Mouse (Mus musculus): ENCODE data around the gene Cyp2f2. TPM values are rescaled to one million over a fixed set of nuclear protein-coding genes. Genes with fewer than 3 reads are reported as not detected.

Gene Cyp2f2
- polyA plus RNA-seq, 1 experiment from 2014 or later = 0.49 TPM

GRCm38 (mm10) chr7:27133156-27133555, 13.4 kb downstream of the Cyp2f2 start:
- Histone ChIP-seq H3K4me2 (replicated peaks; ENCODE audit: low read depth, low read length) (no peak overlapping the region), H3K27ac (ENCODE audit: low read length) (no peak overlapping the region), H3K36me3 (ENCODE audit: insufficient read depth, low read length) (no peaks in the 10 kb centered on the region), H3K9ac (replicated peaks; ENCODE audit: low read length) (no peak overlapping the region), H3K4me1 (ENCODE audit: insufficient read depth, low read length) (peaks cover 3% of the 10 kb centered on the region; the same call in 1 of the 2 replicates), H3K9me3 (ENCODE audit: low read length) (peaks cover 3% of the 10 kb centered on the region; the same call in 1 of the 2 replicates), H3K27me3 (ENCODE audit: insufficient read depth, low read length) (no peaks in the 10 kb centered on the region), H3K4me3 (ENCODE audit: low read length) (no peak overlapping the region)
- 53% methylated on average over 12 of the region's 12 CpGs for WGBS
- ATAC-seq (ENCODE audit: low FRiP score, low TSS enrichment) = peak; percentile 32; the same call in 1 of the 2 replicates

GRCm38 (mm10) chr7:27133757-27134156, 14.0 kb downstream of the Cyp2f2 start:
- no peak for ATAC-seq (ENCODE audit: low FRiP score, low TSS enrichment)
- no peak overlapping the region for H3K4me3 ChIP-seq (ENCODE audit: low read length)
- peaks cover 3% of the 10 kb centered on the region; the same call in 1 of the 2 replicates for H3K9me3 ChIP-seq (ENCODE audit: low read length)
- no peaks in the 10 kb centered on the region for H3K27me3 ChIP-seq (ENCODE audit: insufficient read depth, low read length)
- peaks cover 3% of the 10 kb centered on the region; the same call in 1 of the 2 replicates for H3K4me1 ChIP-seq (ENCODE audit: insufficient read depth, low read length)
- H3K36me3 ChIP-seq (ENCODE audit: insufficient read depth, low read length) = no peaks in the 10 kb centered on the region
- H3K9ac ChIP-seq (replicated peaks; ENCODE audit: low read length) = no peak overlapping the region
- H3K4me2 ChIP-seq (replicated peaks; ENCODE audit: low read depth, low read length) = no peak overlapping the region
- no peak overlapping the region for H3K27ac ChIP-seq (ENCODE audit: low read length)
- 76% methylated on average over 4 of the region's 4 CpGs for WGBS

GRCm38 (mm10) chr7:27136410-27136996, 16.8 kb downstream of the Cyp2f2 start:
- Histone ChIP-seq H3K36me3 (ENCODE audit: insufficient read depth, low read length) (no peaks in the 10 kb centered on the region), H3K9ac (replicated peaks; ENCODE audit: low read length) (no peak overlapping the region), H3K4me3 (ENCODE audit: low read length) (no peak overlapping the region), H3K27ac (ENCODE audit: low read length) (no peak overlapping the region), H3K4me1 (ENCODE audit: insufficient read depth, low read length) (peaks cover 3% of the 10 kb centered on the region; the same call in 1 of the 2 replicates), H3K4me2 (replicated peaks; ENCODE audit: low read depth, low read length) (no peak overlapping the region), H3K9me3 (ENCODE audit: low read length) (0 out of 2 replicates have a peak, but pooled peaks cover 6% of the 10 kb centered on the region), H3K27me3 (ENCODE audit: insufficient read depth, low read length) (no peaks in the 10 kb centered on the region)
- 25% methylated on average over 8 of the region's 8 CpGs for WGBS
- peak; percentile 71 for ATAC-seq (ENCODE audit: low FRiP score, low TSS enrichment)

DNA sequence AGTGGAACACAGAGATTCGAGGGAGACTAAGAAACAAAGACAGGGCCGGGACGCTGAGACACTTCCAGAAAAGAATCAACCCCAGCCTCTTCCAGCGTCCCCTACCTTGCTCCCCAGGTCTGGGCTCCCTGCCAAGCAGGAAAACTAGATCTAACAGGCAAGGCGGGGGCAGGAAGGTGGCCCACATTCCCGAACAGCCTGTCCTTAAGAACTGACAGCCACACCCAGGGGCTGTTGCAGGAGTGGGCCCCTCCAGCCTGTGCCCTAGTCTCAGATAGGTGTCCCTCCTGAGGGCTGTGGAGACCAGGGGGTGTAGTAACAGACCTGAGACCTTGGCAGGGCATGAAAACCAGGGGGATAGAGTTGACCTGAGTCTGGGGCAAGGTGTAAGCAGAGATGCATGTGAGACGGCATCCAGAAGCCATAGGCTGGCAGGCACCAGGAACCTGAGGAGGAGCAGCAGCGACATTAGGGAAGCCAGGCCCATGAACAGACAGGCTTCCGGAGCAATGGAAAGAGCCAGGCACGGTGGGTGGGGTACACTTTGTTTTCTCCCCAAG, 33.6 kb downstream of the Cyp2f2 start, which contains the start of gene Cyp2t4:
Gene Cyp2t4, plus strand, starts transcription at position 510 of the 560 bp plus-strand sequence.
- 0 out of 2 replicates have a peak, but pooled peaks have one; percentile 44 for ATAC-seq (ENCODE audit: low FRiP score, low TSS enrichment)
- Histone ChIP-seq H3K4me2 (replicated peaks; ENCODE audit: low read depth, low read length) (no peak within 1 kb of the TSS), H3K9ac (replicated peaks; ENCODE audit: low read length) (0 out of 2 replicates have a peak within 1 kb of the TSS, but pooled peaks have one; percentile 26), H3K4me1 (ENCODE audit: insufficient read depth, low read length) (0 out of 2 replicates have a peak, but pooled peaks cover 2% of the 10 kb centered on the region), H3K9me3 (ENCODE audit: low read length) (no peaks in the 10 kb centered on the region), H3K36me3 (ENCODE audit: insufficient read depth, low read length) (peaks cover 11% of the 10 kb centered on the region), H3K4me3 (ENCODE audit: low read length) (no peak within 1 kb of the TSS), H3K27me3 (ENCODE audit: insufficient read depth, low read length) (no peaks in the 10 kb centered on the region), H3K27ac (ENCODE audit: low read length) (peak within 1 kb of the TSS; percentile 43)
- WGBS = 64% methylated on average over 10 of the region's 10 CpGs

DNA sequence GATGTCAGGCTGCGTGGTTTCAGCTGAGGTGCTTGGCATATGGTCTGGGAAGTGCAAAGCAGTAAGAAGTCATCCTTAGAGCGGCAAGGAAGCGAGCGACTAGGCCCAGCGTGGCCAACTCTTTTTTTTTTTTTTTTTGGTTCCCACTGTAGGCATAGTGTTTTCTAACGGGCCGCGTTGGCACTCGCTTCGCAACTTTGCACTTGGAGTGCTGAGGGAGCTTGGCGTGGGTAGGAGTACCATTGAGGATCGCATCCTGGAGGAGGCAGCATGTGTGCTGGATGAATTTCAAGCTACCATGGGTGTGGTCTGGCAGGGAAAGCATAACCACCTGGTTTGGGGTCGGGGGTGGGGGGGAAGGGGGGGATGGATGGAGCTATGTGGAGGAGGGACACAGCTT, 36.3 kb downstream of the Cyp2f2 start:
- no peak for ATAC-seq (ENCODE audit: low FRiP score, low TSS enrichment)
- Histone ChIP-seq H3K4me3 (ENCODE audit: low read length) (no peak overlapping the region), H3K36me3 (ENCODE audit: insufficient read depth, low read length) (peaks cover 25% of the 10 kb centered on the region), H3K9ac (replicated peaks; ENCODE audit: low read length) (no peak overlapping the region), H3K4me1 (ENCODE audit: insufficient read depth, low read length) (peaks cover 13% of the 10 kb centered on the region), H3K27ac (ENCODE audit: low read length) (no peak overlapping the region), H3K9me3 (ENCODE audit: low read length) (no peaks in the 10 kb centered on the region), H3K4me2 (replicated peaks; ENCODE audit: low read depth, low read length) (no peak overlapping the region), H3K27me3 (ENCODE audit: insufficient read depth, low read length) (no peaks in the 10 kb centered on the region)
- WGBS = 82% methylated on average over 13 of the region's 13 CpGs

DNA sequence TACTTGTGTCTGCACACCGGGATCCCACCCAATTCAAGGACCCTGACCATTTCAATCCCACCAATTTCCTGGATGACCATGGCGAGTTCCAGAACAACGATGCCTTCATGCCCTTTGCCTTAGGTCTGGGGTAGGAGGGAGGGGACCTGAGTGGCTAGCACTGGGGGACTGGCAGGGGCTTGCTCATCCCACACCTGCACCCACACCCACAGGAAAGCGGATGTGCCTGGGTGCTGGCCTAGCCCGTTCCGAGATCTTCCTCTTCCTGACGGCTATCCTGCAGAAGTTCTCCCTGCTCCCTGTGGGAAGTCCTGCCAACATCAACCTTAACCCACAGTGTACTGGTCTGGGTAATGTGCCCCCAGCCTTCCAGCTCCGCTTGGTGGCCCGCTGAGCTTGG, 38.5 kb downstream of the Cyp2f2 start:
- H3K4me1 ChIP-seq (ENCODE audit: insufficient read depth, low read length) = peaks cover 34% of the 10 kb centered on the region
- H3K36me3 ChIP-seq (ENCODE audit: insufficient read depth, low read length) = peaks cover 35% of the 10 kb centered on the region
- ATAC-seq (ENCODE audit: low FRiP score, low TSS enrichment) = no peak
- H3K4me2 ChIP-seq (replicated peaks; ENCODE audit: low read depth, low read length) = no peak overlapping the region
- H3K27ac ChIP-seq (ENCODE audit: low read length) = no peak overlapping the region
- H3K4me3 ChIP-seq (ENCODE audit: low read length) = no peak overlapping the region
- H3K9me3 ChIP-seq (ENCODE audit: low read length) = no peaks in the 10 kb centered on the region
- WGBS = 97% methylated on average over 9 of the region's 9 CpGs
- H3K27me3 ChIP-seq (ENCODE audit: insufficient read depth, low read length) = no peaks in the 10 kb centered on the region
- no peak overlapping the region for H3K9ac ChIP-seq (replicated peaks; ENCODE audit: low read length)

DNA sequence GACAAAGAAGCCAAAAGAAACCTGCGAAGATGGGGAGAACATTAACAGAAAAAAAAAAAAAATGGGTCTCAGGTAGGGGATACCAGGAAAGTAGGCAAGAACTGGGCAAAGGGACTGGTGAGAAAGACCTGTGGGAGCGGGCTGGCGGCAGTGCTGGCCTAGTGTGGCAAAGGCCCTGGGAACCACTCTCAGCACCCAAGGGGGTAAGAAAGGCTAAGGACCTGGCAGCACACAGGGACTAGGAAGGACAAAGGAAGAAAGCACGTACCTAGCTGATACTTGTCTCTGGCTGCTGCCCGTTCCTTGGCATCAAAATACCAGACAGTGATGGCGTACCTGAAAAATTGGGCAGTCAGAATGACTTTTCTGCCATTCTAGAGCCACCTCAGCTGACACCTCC, 39.5 kb downstream of the Cyp2f2 start:
- H3K36me3 ChIP-seq (ENCODE audit: insufficient read depth, low read length) = peaks cover 35% of the 10 kb centered on the region

GRCm38 (mm10) chr7:27159882-27160281, 40.2 kb downstream of the Cyp2f2 start:
- Histone ChIP-seq H3K9me3 (ENCODE audit: low read length) (no peaks in the 10 kb centered on the region), H3K27ac (ENCODE audit: low read length) (0 out of 2 replicates have a peak overlapping the region, but pooled peaks have one; percentile 13)

More for the DNA sequence above, 39.5 kb downstream of the Cyp2f2 start:
- H3K9ac ChIP-seq (replicated peaks; ENCODE audit: low read length) = no peak overlapping the region
- no peak overlapping the region for H3K4me3 ChIP-seq (ENCODE audit: low read length)
- no peak overlapping the region for H3K4me2 ChIP-seq (replicated peaks; ENCODE audit: low read depth, low read length)
- no peaks in the 10 kb centered on the region for H3K27me3 ChIP-seq (ENCODE audit: insufficient read depth, low read length)
- no peaks in the 10 kb centered on the region for H3K9me3 ChIP-seq (ENCODE audit: low read length)
- no peak for ATAC-seq (ENCODE audit: low FRiP score, low TSS enrichment)
- WGBS = 96% methylated on average over 6 of the region's 6 CpGs
- H3K4me1 ChIP-seq (ENCODE audit: insufficient read depth, low read length) = peaks cover 43% of the 10 kb centered on the region
- H3K27ac ChIP-seq (ENCODE audit: low read length) = no peak overlapping the region

DNA sequence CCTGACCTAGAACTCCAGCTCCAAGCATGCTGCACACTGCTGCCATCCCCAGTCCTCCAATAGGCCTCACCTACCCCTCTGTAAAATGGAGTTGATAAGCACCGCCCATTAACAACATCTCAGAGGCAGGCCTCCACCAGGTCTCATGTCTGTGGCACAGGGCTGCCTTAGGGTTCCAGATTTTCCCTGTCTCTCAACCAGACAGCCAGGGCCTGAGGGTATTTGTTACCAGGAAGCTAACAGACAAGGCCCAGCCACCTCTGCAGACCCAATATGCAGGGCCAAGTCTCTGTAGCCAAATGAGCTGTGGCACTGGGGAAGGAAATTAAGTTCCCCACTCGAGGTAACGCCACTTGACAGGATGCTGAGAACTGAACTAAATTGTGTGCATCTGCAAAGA, 41.2 kb downstream of the Cyp2f2 start:
- Histone ChIP-seq H3K9me3 (ENCODE audit: low read length) (no peaks in the 10 kb centered on the region), H3K4me3 (ENCODE audit: low read length) (no peak overlapping the region), H3K36me3 (ENCODE audit: insufficient read depth, low read length) (peaks cover 46% of the 10 kb centered on the region), H3K27ac (ENCODE audit: low read length) (no peak overlapping the region), H3K4me2 (replicated peaks; ENCODE audit: low read depth, low read length) (no peak overlapping the region), H3K9ac (replicated peaks; ENCODE audit: low read length) (no peak overlapping the region), H3K27me3 (ENCODE audit: insufficient read depth, low read length) (no peaks in the 10 kb centered on the region), H3K4me1 (ENCODE audit: insufficient read depth, low read length) (peaks cover 58% of the 10 kb centered on the region)
- no peak for ATAC-seq (ENCODE audit: low FRiP score, low TSS enrichment)
- WGBS = 86% methylated on average over 3 of the region's 3 CpGs

More at GRCm38 (mm10) chr7:27159882-27160281, 40.2 kb downstream of the Cyp2f2 start:
- 0 out of 2 replicates have a peak overlapping the region, but pooled peaks have one; percentile 2 for H3K9ac ChIP-seq (replicated peaks; ENCODE audit: low read length)
- H3K4me2 ChIP-seq (replicated peaks; ENCODE audit: low read depth, low read length) = 0 out of 2 replicates have a peak overlapping the region, but pooled peaks have one; percentile 18
- peak; percentile 93 for ATAC-seq (ENCODE audit: low FRiP score, low TSS enrichment)
- no peak overlapping the region for H3K4me3 ChIP-seq (ENCODE audit: low read length)
- peaks cover 41% of the 10 kb centered on the region for H3K36me3 ChIP-seq (ENCODE audit: insufficient read depth, low read length)
- H3K27me3 ChIP-seq (ENCODE audit: insufficient read depth, low read length) = no peaks in the 10 kb centered on the region
- peaks cover 49% of the 10 kb centered on the region for H3K4me1 ChIP-seq (ENCODE audit: insufficient read depth, low read length)
- WGBS = 11% methylated on average over 8 of the region's 8 CpGs

DNA sequence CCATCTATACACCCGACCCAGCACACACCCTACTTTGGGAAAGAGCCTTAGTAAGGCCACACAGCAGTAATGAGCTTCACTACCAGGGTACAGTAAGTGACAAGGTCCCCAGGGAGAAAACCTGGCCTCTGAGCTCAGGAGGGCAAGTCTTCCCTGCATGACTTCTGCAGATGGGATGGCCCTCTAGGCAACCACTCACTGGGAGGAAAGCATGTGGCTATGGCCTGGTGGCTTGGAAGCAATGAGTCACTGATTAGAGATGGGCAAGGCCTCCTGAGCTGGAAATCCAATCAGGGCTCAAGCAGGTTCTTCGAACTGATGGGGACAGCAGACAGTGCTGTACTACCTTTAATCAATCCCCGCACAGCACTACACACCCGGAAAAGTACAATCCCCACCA, 42.0 kb downstream of the Cyp2f2 start:
- no peak overlapping the region for H3K4me2 ChIP-seq (replicated peaks; ENCODE audit: low read depth, low read length)
- 83% methylated on average over 4 of the region's 4 CpGs for WGBS
- peaks cover 58% of the 10 kb centered on the region for H3K4me1 ChIP-seq (ENCODE audit: insufficient read depth, low read length)
- H3K36me3 ChIP-seq (ENCODE audit: insufficient read depth, low read length) = peaks cover 46% of the 10 kb centered on the region
- H3K27me3 ChIP-seq (ENCODE audit: insufficient read depth, low read length) = no peaks in the 10 kb centered on the region
- no peak overlapping the region for H3K27ac ChIP-seq (ENCODE audit: low read length)
- ATAC-seq (ENCODE audit: low FRiP score, low TSS enrichment) = no peak
- H3K9ac ChIP-seq (replicated peaks; ENCODE audit: low read length) = peak overlapping the region; percentile 31
- no peak overlapping the region for H3K4me3 ChIP-seq (ENCODE audit: low read length)
- no peaks in the 10 kb centered on the region for H3K9me3 ChIP-seq (ENCODE audit: low read length)

Measured in kidney, embryonic 16.5 days (tissue).